In genomic region chr11:89022120-89022731, GRCm38 (mm10) we compare ENCODE assay signal across 21 mouse cellular contexts. TPM values are rescaled to one million over a fixed set of nuclear protein-coding genes. Genes with fewer than 3 reads are reported as not detected.
DNase-seq lines count a peak whose midpoint lies in the region; ATAC-seq and TF ChIP-seq lines count a peak whose summit lies in the region.
"Had no signal": no experiment of that assay in that cellular context is flagged by ENCODE, and none has a peak within 500 bp of the region (broad histone marks: within the 10 kb centered on the region; RNA-seq: fewer than 3 reads in every experiment).

No protein-coding gene starts in this region.

- peaks cover 20% of the 10 kb centered on the region for H3K36me3 ChIP-seq in spleen, adult 2 months (ENCODE audit: control insufficient read depth, insufficient read depth, low read length)
- H3K36me3 ChIP-seq in liver, embryonic 13.5 days: peaks cover 38% of the 10 kb centered on the region
- H3K36me3 ChIP-seq in hindbrain, embryonic 16.5 days (ENCODE audit: control insufficient read depth, insufficient read depth, low read length): no peaks in the 10 kb centered on the region
- H3K36me3 ChIP-seq: midbrain, embryonic 10.5 days had no signal

- no peak for ATAC-seq in liver, embryonic 13.5 days (ENCODE audit: low read depth)
- no peak for ATAC-seq in hindbrain, embryonic 16.5 days

- H3K27me3 ChIP-seq in spleen, adult 2 months (ENCODE audit: control insufficient read depth, insufficient read depth, low read length): no peaks in the 10 kb centered on the region
- H3K27me3 ChIP-seq in liver, embryonic 13.5 days: no peaks in the 10 kb centered on the region
- H3K27me3 ChIP-seq in hindbrain, embryonic 16.5 days (replicated peaks; ENCODE audit: control insufficient read depth, insufficient read depth, low read length): no peaks in the 10 kb centered on the region
- H3K27me3 ChIP-seq: CH12.LX had no signal

- H3K27ac ChIP-seq in spleen, adult 2 months (ENCODE audit: insufficient read depth, low read length): peak overlapping the region; percentile 9; the same call in 1 of the 2 replicates
- peak overlapping the region; percentile 56 for H3K27ac ChIP-seq in liver, embryonic 13.5 days
- H3K27ac ChIP-seq in hindbrain, embryonic 16.5 days (ENCODE audit: low read depth, low read length): no peak overlapping the region
- H3K27ac ChIP-seq: heart, embryonic 10.5 days; midbrain, embryonic 10.5 days had no signal

- no peak overlapping the region for H3K9ac ChIP-seq in liver, embryonic 13.5 days
- H3K9ac ChIP-seq in hindbrain, embryonic 16.5 days (ENCODE audit: low read depth, low read length): no peak overlapping the region

- TF ChIP-seq POLR2A in spleen, adult 2 months (IDR thresholded peaks at IDR 0.05; ENCODE audit: low read depth, low read length): no peak

- no peak for DNase-seq in spleen, adult 2 months (ENCODE audit: low read depth in 1 of 2, low spot score in 2 of 2)
- DNase-seq in spleen, postnatal 14 days (ENCODE audit: low spot score in 2 of 2): no peak
- DNase-seq in T-cell, adult 2 months (ENCODE audit: low spot score): peak; percentile 67
- no peak for DNase-seq in liver, embryonic 13.5 days
- peak; percentile 55 for DNase-seq in yolk sac, embryonic 10.5 days (ENCODE audit: low spot score)
- no peak for DNase-seq in layer of hippocampus, adult 8-10 months (ENCODE audit: low spot score in 2 of 2)
- DNase-seq: cerebellum, adult 8-10 months; gastrocnemius, adult 2 months; kidney, adult 9 months; layer of hippocampus, postnatal 36 days; spleen, adult 18-20 months; thymus, postnatal 36 days had no signal

- H3K4me3 ChIP-seq in spleen, adult 2 months (ENCODE audit: extremely low read depth, insufficient read depth, insufficient read length): no peak overlapping the region
- H3K4me3 ChIP-seq in liver, embryonic 13.5 days (replicated peaks): no peak overlapping the region
- no peak overlapping the region for H3K4me3 ChIP-seq in hindbrain, embryonic 16.5 days (ENCODE audit: low read length)
- H3K4me3 ChIP-seq: gastrocnemius, adult 2 months; heart, embryonic 10.5 days; midbrain, embryonic 10.5 days had no signal

- H3K4me1 ChIP-seq in spleen, adult 2 months (ENCODE audit: control insufficient read depth, insufficient read depth, insufficient read length): peaks cover 17% of the 10 kb centered on the region; the same call in 1 of the 2 replicates
- peaks cover 84% of the 10 kb centered on the region for H3K4me1 ChIP-seq in liver, embryonic 13.5 days (replicated peaks)
- 0 out of 2 replicates have a peak, but pooled peaks cover 2% of the 10 kb centered on the region for H3K4me1 ChIP-seq in hindbrain, embryonic 16.5 days (ENCODE audit: control insufficient read depth, insufficient read depth, low read depth, low read length)

- H3K9me3 ChIP-seq in liver, embryonic 13.5 days (replicated peaks): no peaks in the 10 kb centered on the region
- no peaks in the 10 kb centered on the region for H3K9me3 ChIP-seq in hindbrain, embryonic 16.5 days (ENCODE audit: control insufficient read depth, low read length)
- H3K9me3 ChIP-seq: heart, embryonic 10.5 days; midbrain, embryonic 10.5 days had no signal

- TF ChIP-seq CTCF in spleen, adult 2 months (IDR thresholded peaks at IDR 0.05; ENCODE audit: extremely low read depth, insufficient read depth, insufficient read length, insufficient replicate concordance): no peak

- 54% methylated on average over 8 of the region's 8 CpGs for WGBS in spleen, adult 2 months
- 20% methylated on average over 8 of the region's 8 CpGs for WGBS in liver, embryonic 13.5 days (ENCODE audit: insufficient replicate concordance)
- WGBS in hindbrain, embryonic 16.5 days: 74% methylated on average over 8 of the region's 8 CpGs

- no peak overlapping the region; the same call in 1 of the 2 replicates for H3K4me2 ChIP-seq in liver, embryonic 13.5 days
- H3K4me2 ChIP-seq in hindbrain, embryonic 16.5 days (ENCODE audit: low read length): no peak overlapping the region

RNA-seq across cellular contexts. Expression of gene Trim25, which starts 23.1 kb away (rescaled TPM):
- polyA plus RNA-seq in spleen, adult 2 months (2012; rRNA removed): 41.5 and 67.0 TPM in 2 replicates
- 18.0 and 20.6 TPM in 2 replicates for polyA plus RNA-seq in liver, embryonic 13.5 days (2015; fragmentation: Nextera tagmentation; extraction: Ambion mirVana)
- total RNA-seq in layer of hippocampus, adult 8-10 months (2022): 1 to 10 TPM; 3.3 to 7.3 (median 4.7) TPM
- polyA plus RNA-seq in hindbrain, embryonic 16.5 days (2015; fragmentation: Nextera tagmentation; extraction: Ambion mirVana): 4.6 and 5.4 TPM in 2 replicates

RNA-seq across cellular contexts. Expression of gene Dgke, which starts 44.4 kb away (rescaled TPM):
- polyA plus RNA-seq in spleen, adult 2 months (2012; rRNA removed): 3.9 and 6.9 TPM in 2 replicates
- polyA plus RNA-seq in liver, embryonic 13.5 days (2015; fragmentation: Nextera tagmentation; extraction: Ambion mirVana): 0.69 and 0.82 TPM in 2 replicates
- total RNA-seq in layer of hippocampus, adult 8-10 months (2022): 10 to 100 TPM; 45.9 to 51.3 (median 47.0) TPM
- 16.4 and 16.7 TPM in 2 replicates for polyA plus RNA-seq in hindbrain, embryonic 16.5 days (2015; fragmentation: Nextera tagmentation; extraction: Ambion mirVana)

RNA-seq across cellular contexts. Expression of gene Gm525, which starts 51.4 kb away (rescaled TPM):
- not detected in 2 replicates for polyA plus RNA-seq in spleen, adult 2 months (2012; rRNA removed)
- polyA plus RNA-seq in liver, embryonic 13.5 days (2015; fragmentation: Nextera tagmentation; extraction: Ambion mirVana): not detected in 2 replicates
- total RNA-seq in layer of hippocampus, adult 8-10 months (2022): not detected
- not detected in 2 replicates for polyA plus RNA-seq in hindbrain, embryonic 16.5 days (2015; fragmentation: Nextera tagmentation; extraction: Ambion mirVana)
- total RNA-seq: gastrocnemius, adult 2 months; hematopoietic stem cell, adult 5-6 weeks; layer of hippocampus, postnatal 36 days had no signal
- polyA plus RNA-seq: embryonic facial prominence, embryonic 11.5 days; forebrain, embryonic 11.5 days; heart, embryonic 10.5 days; limb, embryonic 11.5 days; midbrain, embryonic 10.5 days had no signal

RNA-seq across cellular contexts. Expression of gene Coil, which starts 52.2 kb away (rescaled TPM):
- 3.9 and 4.0 TPM in 2 replicates for polyA plus RNA-seq in spleen, adult 2 months (2012; rRNA removed)
- polyA plus RNA-seq in liver, embryonic 13.5 days (2015; fragmentation: Nextera tagmentation; extraction: Ambion mirVana): 5.6 and 7.1 TPM in 2 replicates
- total RNA-seq in layer of hippocampus, adult 8-10 months (2022): 10 to 100 TPM; 17.6 to 22.5 (median 19.0) TPM
- polyA plus RNA-seq in hindbrain, embryonic 16.5 days (2015; fragmentation: Nextera tagmentation; extraction: Ambion mirVana): 26.6 and 27.6 TPM in 2 replicates

RNA-seq across cellular contexts. Expression of gene Elobl, which starts 55.5 kb away (rescaled TPM):
- 0.31 and 0.75 TPM in 2 replicates for polyA plus RNA-seq in spleen, adult 2 months (2012; rRNA removed)
- not detected in 2 replicates for polyA plus RNA-seq in liver, embryonic 13.5 days (2015; fragmentation: Nextera tagmentation; extraction: Ambion mirVana)
- not detected for total RNA-seq in layer of hippocampus, adult 8-10 months (2022)
- polyA plus RNA-seq in hindbrain, embryonic 16.5 days (2015; fragmentation: Nextera tagmentation; extraction: Ambion mirVana): not detected in 2 replicates
- total RNA-seq: CH12.LX; gastrocnemius, adult 2 months; hematopoietic stem cell, adult 5-6 weeks; layer of hippocampus, postnatal 36 days had no signal
- polyA plus RNA-seq: embryonic facial prominence, embryonic 11.5 days; forebrain, embryonic 11.5 days; heart, embryonic 10.5 days; limb, embryonic 11.5 days; lung, embryonic 16.5 days; midbrain, embryonic 10.5 days had no signal

Comparison
In these comparisons a context has a peak if more than half of its experiments do, and no peak if none do; other contexts are left out.
1. DNase-seq: peak in T-cell, adult 2 months (single experiment) and yolk sac, embryonic 10.5 days (single experiment); none in spleen, adult 2 months (0 of 2), spleen, postnatal 14 days (0 of 2), liver, embryonic 13.5 days (single experiment) and layer of hippocampus, adult 8-10 months (0 of 2).